ENCODE assay signal across 28 mouse cellular contexts in genomic region chr5:77380321-77380901, GRCm38 (mm10). TPM values are rescaled to one million over a fixed set of nuclear protein-coding genes. Genes with fewer than 3 reads are reported as not detected.
DNase-seq lines count a peak whose midpoint lies in the region; ATAC-seq and TF ChIP-seq lines count a peak whose summit lies in the region.
"Had no signal": no experiment of that assay in that cellular context is flagged by ENCODE, and none has a peak within 500 bp of the region (broad histone marks: within the 10 kb centered on the region; RNA-seq: fewer than 3 reads in every experiment).

No protein-coding gene starts in this region.

- DNase-seq in midbrain, embryonic 10.5 days (ENCODE audit: low spot score): no peak
- DNase-seq in lung, adult 2 months: no peak
- DNase-seq: adrenal gland, adult 2 months; adrenal gland, postnatal 36 days; B cell, adult 2 months; cerebellum, adult 11 months; cerebellum, adult 9-11 months; embryo, embryonic 11 days; gastrocnemius, postnatal 10 days; heart, postnatal 14 days; layer of hippocampus, adult 9-11 months; liver; lung, embryonic 14.5 days; lung, postnatal 14 days; right cerebral cortex, postnatal 14 days had no signal

- no peaks in the 10 kb centered on the region for H3K36me3 ChIP-seq in kidney, embryonic 15.5 days
- no peaks in the 10 kb centered on the region for H3K36me3 ChIP-seq in kidney, embryonic 14.5 days (ENCODE audit: control insufficient read depth, insufficient read depth, low read length)
- H3K36me3 ChIP-seq in midbrain, embryonic 13.5 days: no peaks in the 10 kb centered on the region
- H3K36me3 ChIP-seq in midbrain, embryonic 10.5 days: no peaks in the 10 kb centered on the region
- H3K36me3 ChIP-seq in midbrain, embryonic 16.5 days (ENCODE audit: control insufficient read depth, insufficient read depth, low read length): no peaks in the 10 kb centered on the region
- H3K36me3 ChIP-seq: hindbrain, embryonic 10.5 days; intestine, embryonic 15.5 days; neural tube, embryonic 13.5 days had no signal

- no peaks in the 10 kb centered on the region for H3K9me3 ChIP-seq in kidney, embryonic 15.5 days (replicated peaks)
- H3K9me3 ChIP-seq in kidney, embryonic 14.5 days (ENCODE audit: control insufficient read depth, low read length): no peaks in the 10 kb centered on the region
- H3K9me3 ChIP-seq in midbrain, embryonic 13.5 days: no peaks in the 10 kb centered on the region
- H3K9me3 ChIP-seq in midbrain, embryonic 10.5 days (replicated peaks): no peaks in the 10 kb centered on the region
- no peaks in the 10 kb centered on the region for H3K9me3 ChIP-seq in midbrain, embryonic 16.5 days (replicated peaks; ENCODE audit: control insufficient read depth, low read length, poor library complexity, severe bottlenecking)
- H3K9me3 ChIP-seq: hindbrain, embryonic 10.5 days; intestine, embryonic 15.5 days; neural tube, embryonic 13.5 days had no signal

- no peaks in the 10 kb centered on the region for H3K27me3 ChIP-seq in kidney, embryonic 15.5 days
- H3K27me3 ChIP-seq in kidney, embryonic 14.5 days (ENCODE audit: control insufficient read depth, insufficient read depth, low read length): no peaks in the 10 kb centered on the region
- H3K27me3 ChIP-seq in midbrain, embryonic 13.5 days: peaks cover 5% of the 10 kb centered on the region; the same call in 1 of the 2 replicates
- no peaks in the 10 kb centered on the region for H3K27me3 ChIP-seq in midbrain, embryonic 10.5 days (ENCODE audit: low read depth, poor library complexity, severe bottlenecking)
- no peaks in the 10 kb centered on the region for H3K27me3 ChIP-seq in midbrain, embryonic 16.5 days (ENCODE audit: control insufficient read depth, insufficient read depth, low read depth, low read length)
- H3K27me3 ChIP-seq: intestine, embryonic 15.5 days; neural tube, embryonic 13.5 days had no signal

- no peak overlapping the region for H3K4me2 ChIP-seq in kidney, embryonic 15.5 days
- H3K4me2 ChIP-seq in kidney, embryonic 14.5 days (replicated peaks; ENCODE audit: low read depth, low read length): no peak overlapping the region
- H3K4me2 ChIP-seq in midbrain, embryonic 13.5 days (replicated peaks): peak overlapping the region; percentile 11; the same call in 1 of the 2 replicates
- no peak overlapping the region for H3K4me2 ChIP-seq in midbrain, embryonic 16.5 days (ENCODE audit: low read length)
- H3K4me2 ChIP-seq: intestine, embryonic 15.5 days; lung, embryonic 14.5 days; neural tube, embryonic 13.5 days had no signal

- no peak overlapping the region for H3K4me3 ChIP-seq in kidney, embryonic 15.5 days (replicated peaks)
- H3K4me3 ChIP-seq in kidney, embryonic 14.5 days (ENCODE audit: low read length): no peak overlapping the region
- no peak overlapping the region for H3K4me3 ChIP-seq in midbrain, embryonic 13.5 days (replicated peaks)
- no peak overlapping the region for H3K4me3 ChIP-seq in midbrain, embryonic 10.5 days
- H3K4me3 ChIP-seq in midbrain, embryonic 16.5 days (ENCODE audit: low read depth, low read length): no peak overlapping the region
- H3K4me3 ChIP-seq in lung, adult 2 months (replicated peaks; ENCODE audit: extremely low read depth, low read depth, low read length): no peak overlapping the region
- H3K4me3 ChIP-seq: erythroblast, embryonic 14.5 days; hindbrain, embryonic 10.5 days; intestine, embryonic 15.5 days; myocyte; neural tube, embryonic 13.5 days had no signal

- TF ChIP-seq CTCF in lung, adult 2 months (IDR thresholded peaks at IDR 0.05; ENCODE audit: insufficient read depth, low read length): no peak

- H3K9ac ChIP-seq in kidney, embryonic 15.5 days: no peak overlapping the region
- H3K9ac ChIP-seq in kidney, embryonic 14.5 days (ENCODE audit: low read depth, low read length): no peak overlapping the region
- H3K9ac ChIP-seq in midbrain, embryonic 13.5 days (replicated peaks): no peak overlapping the region
- H3K9ac ChIP-seq in midbrain, embryonic 16.5 days (ENCODE audit: low read depth, low read length): no peak overlapping the region
- H3K9ac ChIP-seq: intestine, embryonic 15.5 days; liver, embryonic 14.5 days; lung, embryonic 14.5 days; neural tube, embryonic 13.5 days had no signal

- 75% methylated on average over 17 of the region's 17 CpGs for WGBS in kidney, embryonic 15.5 days
- 77% methylated on average over 17 of the region's 17 CpGs for WGBS in kidney, embryonic 14.5 days
- 43% methylated on average over 17 of the region's 17 CpGs for WGBS in midbrain, embryonic 13.5 days
- 77% methylated on average over 17 of the region's 17 CpGs for WGBS in midbrain, embryonic 10.5 days
- WGBS in midbrain, embryonic 16.5 days: 34% methylated on average over 17 of the region's 17 CpGs
- WGBS in lung, adult 2 months: 70% methylated on average over 17 of the region's 17 CpGs

- TF ChIP-seq POLR2A in lung, adult 2 months (IDR thresholded peaks at IDR 0.05; ENCODE audit: borderline replicate concordance, extremely low read depth, low read depth, low read length): no peak

- peak overlapping the region; percentile 74 for H3K27ac ChIP-seq in kidney, embryonic 15.5 days
- H3K27ac ChIP-seq in kidney, embryonic 14.5 days (ENCODE audit: low read depth, low read length): no peak overlapping the region
- H3K27ac ChIP-seq in midbrain, embryonic 13.5 days: no peak overlapping the region
- no peak overlapping the region for H3K27ac ChIP-seq in midbrain, embryonic 10.5 days (replicated peaks)
- no peak overlapping the region for H3K27ac ChIP-seq in midbrain, embryonic 16.5 days (ENCODE audit: low read length)
- H3K27ac ChIP-seq: hindbrain, embryonic 10.5 days; intestine, embryonic 15.5 days; liver, embryonic 14.5 days; neural tube, embryonic 13.5 days had no signal

- peaks cover 56% of the 10 kb centered on the region for H3K4me1 ChIP-seq in kidney, embryonic 15.5 days
- peaks cover 21% of the 10 kb centered on the region for H3K4me1 ChIP-seq in kidney, embryonic 14.5 days (ENCODE audit: control insufficient read depth, insufficient read depth, low read length)
- peaks cover 8% of the 10 kb centered on the region; the same call in 1 of the 2 replicates for H3K4me1 ChIP-seq in midbrain, embryonic 13.5 days (replicated peaks)
- H3K4me1 ChIP-seq in midbrain, embryonic 10.5 days: peaks cover 15% of the 10 kb centered on the region
- no peaks in the 10 kb centered on the region for H3K4me1 ChIP-seq in midbrain, embryonic 16.5 days (ENCODE audit: control insufficient read depth, insufficient read depth, low read length)
- 0 out of 2 replicates have a peak, but pooled peaks cover 2% of the 10 kb centered on the region for H3K4me1 ChIP-seq in lung, adult 2 months (ENCODE audit: control insufficient read depth, insufficient read depth, low read length)
- H3K4me1 ChIP-seq: hindbrain, embryonic 10.5 days; neural tube, embryonic 13.5 days had no signal

- ATAC-seq in kidney, embryonic 15.5 days (replicated peaks; ENCODE audit: low FRiP score): no peak
- ATAC-seq in kidney, embryonic 14.5 days (ENCODE audit: low FRiP score, low TSS enrichment): no peak
- ATAC-seq in midbrain, embryonic 13.5 days: peak; percentile 61
- peak; percentile 59; the same call in 1 of the 2 replicates for ATAC-seq in midbrain, embryonic 16.5 days
- ATAC-seq: activated CD4-positive, CD25-positive, alpha-beta regulatory T cell, adult 4 months; forebrain, embryonic 16.5 days; hindbrain, embryonic 16.5 days; intestine, embryonic 15.5 days had no signal

RNA-seq across cellular contexts. Expression of gene Igfbp7, which starts 27.4 kb away (rescaled TPM):
- 343 and 354 TPM in 2 replicates for polyA plus RNA-seq in kidney, embryonic 15.5 days (2015; fragmentation: Nextera tagmentation; extraction: Ambion mirVana)
- 250 and 252 TPM in 2 replicates for polyA plus RNA-seq in kidney, embryonic 14.5 days (2014; fragmentation: Nextera tagmentation; extraction: Ambion mirVana)
- polyA plus RNA-seq in midbrain, embryonic 13.5 days (2015; fragmentation: Nextera tagmentation; extraction: Ambion mirVana): 48.8 and 55.3 TPM in 2 replicates
- 10.4 and 16.3 TPM in 2 replicates for polyA plus RNA-seq in midbrain, embryonic 10.5 days (2016; fragmentation: Nextera tagmentation; extraction: Ambion mirVana)
- polyA plus RNA-seq in midbrain, embryonic 16.5 days (2015; fragmentation: Nextera tagmentation; extraction: Ambion mirVana): 57.9 and 59.4 TPM in 2 replicates
- 2,523 and 4,787 TPM in 2 replicates for polyA plus RNA-seq in lung, adult 2 months (2012; rRNA removed)

Comparison
In these comparisons a context has a peak if more than half of its experiments do, and no peak if none do; other contexts are left out.
1. ATAC-seq: peak in midbrain, embryonic 13.5 days (single experiment) and midbrain, embryonic 16.5 days (single experiment); none in kidney, embryonic 15.5 days (single experiment) and kidney, embryonic 14.5 days (single experiment).